ENCODE assay signal across 8 mouse cellular contexts in the genomic region with DNA sequence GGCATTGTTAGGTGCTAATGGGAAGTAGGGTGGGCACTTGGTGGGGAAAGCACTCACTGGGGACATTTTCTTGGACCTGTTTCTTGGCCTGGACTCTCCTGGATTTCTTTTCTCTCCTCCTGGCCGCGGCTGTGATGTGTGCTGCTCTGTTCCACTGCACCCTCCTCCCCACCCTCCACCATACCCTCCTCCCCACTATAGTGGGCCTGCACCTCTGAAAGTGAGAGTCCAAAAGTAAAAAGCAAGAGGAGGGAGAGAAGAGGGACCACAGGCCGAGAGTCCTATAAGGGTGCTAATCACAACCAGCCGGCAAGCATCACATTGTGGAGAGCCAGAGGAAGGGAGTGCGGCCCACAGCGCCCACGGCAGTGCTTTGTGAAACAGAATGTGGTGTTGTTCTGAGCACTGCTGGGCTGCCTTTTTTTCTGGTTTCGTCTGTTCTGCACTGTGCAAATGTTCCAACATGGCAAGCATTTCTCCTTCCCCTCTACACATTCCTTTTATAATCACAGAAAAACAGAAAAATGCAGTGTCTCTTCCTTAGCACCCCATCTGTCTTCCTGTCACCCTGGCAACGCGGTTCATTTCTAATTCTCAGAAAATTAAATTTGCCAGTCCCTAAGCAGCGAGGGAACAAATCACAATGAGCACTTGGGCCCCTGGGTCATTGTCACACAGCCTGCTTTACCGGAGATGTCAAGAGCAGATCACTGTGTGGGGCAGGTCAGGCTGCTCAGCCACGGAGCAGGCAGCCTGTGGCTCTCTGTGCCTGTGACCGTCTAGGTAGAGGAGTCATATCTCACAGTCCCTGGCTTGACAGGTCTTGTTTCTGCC. TPM values are rescaled to one million over a fixed set of nuclear protein-coding genes. Genes with fewer than 3 reads are reported as not detected.
DNase-seq lines count a peak whose midpoint lies in the region; ATAC-seq lines count a peak whose summit lies in the region.
"Had no signal": no experiment of that assay in that cellular context is flagged by ENCODE, and none has a peak within 500 bp of the region (broad histone marks: within the 10 kb centered on the region; RNA-seq: fewer than 3 reads in every experiment).

No protein-coding gene starts in this region.

- ATAC-seq in embryonic facial prominence, embryonic 11.5 days (replicated peaks; ENCODE audit: insufficient number of reproducible peaks, low FRiP score, low TSS enrichment, low read depth) = no peak
- ATAC-seq in forebrain, embryonic 16.5 days = peak; percentile 89
- 0 out of 2 replicates have a peak, but pooled peaks have one; percentile 58 for ATAC-seq in midbrain, embryonic 13.5 days
- no peak for ATAC-seq in kidney, embryonic 16.5 days (ENCODE audit: low FRiP score, low TSS enrichment)
- ATAC-seq in inflammation-experienced regulatory T-cells, adult 6 months = no peak

- H3K27ac ChIP-seq in embryonic facial prominence, embryonic 11.5 days (replicated peaks; ENCODE audit: low read depth, low read length) = no peak overlapping the region
- peak overlapping the region; percentile 93 for H3K27ac ChIP-seq in forebrain, embryonic 16.5 days (ENCODE audit: low read length)
- H3K27ac ChIP-seq in midbrain, embryonic 13.5 days = peak overlapping the region; percentile 64
- H3K27ac ChIP-seq in kidney, embryonic 16.5 days (ENCODE audit: low read length) = no peak overlapping the region

- H3K9ac ChIP-seq in embryonic facial prominence, embryonic 11.5 days (replicated peaks; ENCODE audit: low read length) = 0 out of 2 replicates have a peak overlapping the region, but pooled peaks have one; percentile 2
- peak overlapping the region; percentile 3; the same call in 1 of the 2 replicates for H3K9ac ChIP-seq in forebrain, embryonic 16.5 days (replicated peaks; ENCODE audit: low read depth, low read length)
- no peak overlapping the region; the same call in 1 of the 2 replicates for H3K9ac ChIP-seq in midbrain, embryonic 13.5 days (replicated peaks)
- H3K9ac ChIP-seq in kidney, embryonic 16.5 days (replicated peaks; ENCODE audit: low read length) = no peak overlapping the region

- no peaks in the 10 kb centered on the region for H3K9me3 ChIP-seq in embryonic facial prominence, embryonic 11.5 days (replicated peaks; ENCODE audit: control insufficient read depth, low read length)
- H3K9me3 ChIP-seq in forebrain, embryonic 16.5 days (ENCODE audit: control insufficient read depth, low read length) = no peaks in the 10 kb centered on the region
- no peaks in the 10 kb centered on the region for H3K9me3 ChIP-seq in midbrain, embryonic 13.5 days
- no peaks in the 10 kb centered on the region for H3K9me3 ChIP-seq in kidney, embryonic 16.5 days (ENCODE audit: low read length)

- no peaks in the 10 kb centered on the region for H3K27me3 ChIP-seq in embryonic facial prominence, embryonic 11.5 days (ENCODE audit: control insufficient read depth, insufficient read depth, low read length)
- H3K27me3 ChIP-seq in forebrain, embryonic 16.5 days (replicated peaks; ENCODE audit: control insufficient read depth, insufficient read depth, low read length) = no peaks in the 10 kb centered on the region
- H3K27me3 ChIP-seq in midbrain, embryonic 13.5 days = no peaks in the 10 kb centered on the region
- H3K27me3 ChIP-seq in kidney, embryonic 16.5 days (ENCODE audit: insufficient read depth, low read length) = no peaks in the 10 kb centered on the region

- DNase-seq in embryonic facial prominence, embryonic 11.5 days (ENCODE audit: low spot score) = peak; percentile 36
- peak; percentile 90 for DNase-seq in layer of hippocampus, adult 9-11 months
- no peak for DNase-seq in retina, postnatal 1 day
- DNase-seq: thymus, adult 2 months had no signal

- no peaks in the 10 kb centered on the region for H3K4me1 ChIP-seq in embryonic facial prominence, embryonic 11.5 days (ENCODE audit: control insufficient read depth, insufficient read depth, low read length)
- peaks cover 19% of the 10 kb centered on the region for H3K4me1 ChIP-seq in forebrain, embryonic 16.5 days (replicated peaks; ENCODE audit: control insufficient read depth, insufficient read depth, low read length)
- H3K4me1 ChIP-seq in midbrain, embryonic 13.5 days (replicated peaks) = peaks cover 12% of the 10 kb centered on the region
- no peaks in the 10 kb centered on the region for H3K4me1 ChIP-seq in kidney, embryonic 16.5 days (ENCODE audit: insufficient read depth, low read length)

- no peaks in the 10 kb centered on the region for H3K36me3 ChIP-seq in embryonic facial prominence, embryonic 11.5 days (replicated peaks; ENCODE audit: control insufficient read depth, insufficient read depth, low read depth, low read length)
- H3K36me3 ChIP-seq in forebrain, embryonic 16.5 days (ENCODE audit: control insufficient read depth, insufficient read depth) = no peaks in the 10 kb centered on the region
- H3K36me3 ChIP-seq in midbrain, embryonic 13.5 days = no peaks in the 10 kb centered on the region
- H3K36me3 ChIP-seq in kidney, embryonic 16.5 days (ENCODE audit: insufficient read depth, low read length) = no peaks in the 10 kb centered on the region

- 58% methylated on average over 14 of the region's 14 CpGs for WGBS in embryonic facial prominence, embryonic 11.5 days
- 37% methylated on average over 14 of the region's 14 CpGs for WGBS in forebrain, embryonic 16.5 days
- 49% methylated on average over 14 of the region's 14 CpGs for WGBS in midbrain, embryonic 13.5 days
- 55% methylated on average over 14 of the region's 14 CpGs for WGBS in kidney, embryonic 16.5 days

- no peak overlapping the region for H3K4me3 ChIP-seq in embryonic facial prominence, embryonic 11.5 days (ENCODE audit: low read depth, low read length)
- no peak overlapping the region for H3K4me3 ChIP-seq in forebrain, embryonic 16.5 days (replicated peaks; ENCODE audit: low read length)
- no peak overlapping the region for H3K4me3 ChIP-seq in midbrain, embryonic 13.5 days (replicated peaks)
- H3K4me3 ChIP-seq in kidney, embryonic 16.5 days (ENCODE audit: low read length) = no peak overlapping the region

- no peak overlapping the region for H3K4me2 ChIP-seq in embryonic facial prominence, embryonic 11.5 days (ENCODE audit: low read depth, low read length)
- H3K4me2 ChIP-seq in forebrain, embryonic 16.5 days (ENCODE audit: low read length) = no peak overlapping the region
- no peak overlapping the region for H3K4me2 ChIP-seq in midbrain, embryonic 13.5 days (replicated peaks)
- H3K4me2 ChIP-seq in kidney, embryonic 16.5 days (replicated peaks; ENCODE audit: low read depth, low read length) = no peak overlapping the region

RNA-seq across cellular contexts. Expression of a gene that starts 29.5 kb away (rescaled TPM):
- polyA plus RNA-seq in embryonic facial prominence, embryonic 11.5 days (2014; fragmentation: Nextera tagmentation; extraction: Ambion mirVana) = not detected in 2 replicates
- 0.08 and 0.09 TPM in 2 replicates for polyA plus RNA-seq in forebrain, embryonic 16.5 days (2015; fragmentation: Nextera tagmentation; extraction: Ambion mirVana)
- 0.08 and 0.10 TPM in 2 replicates for polyA plus RNA-seq in midbrain, embryonic 13.5 days (2015; fragmentation: Nextera tagmentation; extraction: Ambion mirVana)
- 0.51 and 0.52 TPM in 2 replicates for polyA plus RNA-seq in kidney, embryonic 16.5 days (2015; fragmentation: Nextera tagmentation; extraction: Ambion mirVana)
- not detected for polyA plus RNA-seq in inflammation-experienced regulatory T-cells, adult 6 months (2017; shearing (Covaris generic))

RNA-seq across cellular contexts. Expression of a gene that starts 43.9 kb away (rescaled TPM):
- polyA plus RNA-seq in embryonic facial prominence, embryonic 11.5 days (2014; fragmentation: Nextera tagmentation; extraction: Ambion mirVana) = not detected in 2 replicates
- 0.16 TPM in 1 of 2 replicates, not detected in the other for polyA plus RNA-seq in forebrain, embryonic 16.5 days (2015; fragmentation: Nextera tagmentation; extraction: Ambion mirVana)
- not detected in 2 replicates for polyA plus RNA-seq in midbrain, embryonic 13.5 days (2015; fragmentation: Nextera tagmentation; extraction: Ambion mirVana)
- polyA plus RNA-seq in kidney, embryonic 16.5 days (2015; fragmentation: Nextera tagmentation; extraction: Ambion mirVana) = 0.78 and 1.5 TPM in 2 replicates
- polyA plus RNA-seq in inflammation-experienced regulatory T-cells, adult 6 months (2017; shearing (Covaris generic)) = under 1 TPM in 1 of 3 experiments, not detected in 2; 0.08 TPM

RNA-seq across cellular contexts. Expression of a gene that starts 52.8 kb away (rescaled TPM):
- polyA plus RNA-seq in embryonic facial prominence, embryonic 11.5 days (2014; fragmentation: Nextera tagmentation; extraction: Ambion mirVana) = 55.8 and 58.5 TPM in 2 replicates
- 111 and 119 TPM in 2 replicates for polyA plus RNA-seq in forebrain, embryonic 16.5 days (2015; fragmentation: Nextera tagmentation; extraction: Ambion mirVana)
- 118 and 122 TPM in 2 replicates for polyA plus RNA-seq in midbrain, embryonic 13.5 days (2015; fragmentation: Nextera tagmentation; extraction: Ambion mirVana)
- 103 and 106 TPM in 2 replicates for polyA plus RNA-seq in kidney, embryonic 16.5 days (2015; fragmentation: Nextera tagmentation; extraction: Ambion mirVana)
- polyA plus RNA-seq in inflammation-experienced regulatory T-cells, adult 6 months (2017; shearing (Covaris generic)) = 10 to 100 TPM; 19.0 to 21.9 (median 19.3) TPM

RNA-seq across cellular contexts. Expression of a gene that starts 55.2 kb away (rescaled TPM):
- 16.2 and 16.6 TPM in 2 replicates for polyA plus RNA-seq in embryonic facial prominence, embryonic 11.5 days (2014; fragmentation: Nextera tagmentation; extraction: Ambion mirVana)
- 14.6 and 16.7 TPM in 2 replicates for polyA plus RNA-seq in forebrain, embryonic 16.5 days (2015; fragmentation: Nextera tagmentation; extraction: Ambion mirVana)
- 17.0 and 18.9 TPM in 2 replicates for polyA plus RNA-seq in midbrain, embryonic 13.5 days (2015; fragmentation: Nextera tagmentation; extraction: Ambion mirVana)
- 17.5 and 17.7 TPM in 2 replicates for polyA plus RNA-seq in kidney, embryonic 16.5 days (2015; fragmentation: Nextera tagmentation; extraction: Ambion mirVana)
- polyA plus RNA-seq in inflammation-experienced regulatory T-cells, adult 6 months (2017; shearing (Covaris generic)) = 1 to 10 TPM; 4.4 to 5.8 (median 5.2) TPM

Comparison
In these comparisons a context has a peak if more than half of its experiments do, and no peak if none do; other contexts are left out.
1. ATAC-seq: peak in forebrain, embryonic 16.5 days (single experiment) and midbrain, embryonic 13.5 days (single experiment); none in embryonic facial prominence, embryonic 11.5 days (single experiment), kidney, embryonic 16.5 days (single experiment) and inflammation-experienced regulatory T-cells, adult 6 months (single experiment).
2. H3K27ac ChIP-seq: peak in forebrain, embryonic 16.5 days (single experiment) and midbrain, embryonic 13.5 days (single experiment); none in embryonic facial prominence, embryonic 11.5 days (single experiment) and kidney, embryonic 16.5 days (single experiment).
3. H3K9ac ChIP-seq: peak in embryonic facial prominence, embryonic 11.5 days (single experiment) and forebrain, embryonic 16.5 days (single experiment); none in midbrain, embryonic 13.5 days (single experiment) and kidney, embryonic 16.5 days (single experiment).